Mouse (Mus musculus) stomach, postnatal 0 days (tissue): ENCODE measurements at regions not wholly inside any gene's neighbourhood (a gene's known extent, or its start where the extent isn't known, plus 50 kb on each side); places are given as distances from the start of the nearest gene placed in this dataset.

Experiments used
- CTCF ChIP-seq: IDR thresholded peaks from 2 replicates; pipeline ENCODE4 v1.5.1; 2016; ENCODE audit warnings: antibody characterized with exemption, low read depth, mild to moderate bottlenecking, moderate library complexity
- EP300 ChIP-seq: optimal IDR thresholded peaks from 2 replicates; pipeline ENCODE3; 2016; ENCODE audit warnings: antibody characterized with exemption

DNA sequence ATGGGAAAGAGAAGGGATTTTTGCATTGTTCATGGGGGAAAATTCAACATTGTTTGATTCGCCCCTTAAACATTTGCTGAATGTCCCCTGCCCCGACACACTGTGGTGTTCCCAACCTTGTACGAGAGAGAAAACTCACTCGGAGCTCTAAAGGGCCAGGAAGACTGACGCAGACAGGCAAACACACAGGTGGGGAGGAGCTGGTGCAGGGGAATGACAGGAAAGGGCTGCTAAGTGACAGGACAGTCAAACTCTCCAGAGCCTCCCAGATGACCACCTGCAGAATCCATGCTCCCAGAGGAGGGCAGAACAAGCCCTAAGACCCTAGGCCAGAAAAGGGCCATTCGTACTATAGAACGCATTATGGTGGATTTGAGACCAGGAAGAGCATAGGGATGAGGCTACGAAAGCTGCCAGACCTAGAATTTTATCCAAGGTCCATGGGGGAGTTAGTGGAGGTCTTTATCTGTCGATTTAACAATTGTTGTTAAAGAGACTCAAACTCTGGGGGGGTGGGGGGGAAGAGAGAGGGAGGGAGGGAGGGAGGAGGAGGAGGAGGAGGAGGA lies 94.6 kb upstream of the Pabpc6 start:
- TF ChIP-seq CTCF (no peak), EP300 (no peak)
